Mouse (Mus musculus): ENCODE results near the gene Lnx2.

GRCm38 (mm10) chr5:146996812-146997211 lies 79.6 kb downstream of the Lnx2 start:
- no peak for TF ChIP-seq CTCF (IDR thresholded peaks at IDR 0.05; ENCODE audit: control insufficient read depth, insufficient read depth, insufficient read length)
- no peak for TF ChIP-seq MYOD1 (IDR thresholded peaks at IDR 0.05; ENCODE audit: control insufficient read depth, insufficient read length, low read depth)
- no peak for TF ChIP-seq USF1 (IDR thresholded peaks at IDR 0.05; ENCODE audit: low read depth)
- no peak for TF ChIP-seq FOSL1 (IDR thresholded peaks at IDR 0.05; ENCODE audit: insufficient read depth, low read length, poor library complexity, severe bottlenecking)

All from C2C12 (cell line).